Mouse (Mus musculus) heart, postnatal 4 days (tissue): ENCODE data around the gene Bola3. TPM values are rescaled to one million over a fixed set of nuclear protein-coding genes. Genes with fewer than 3 reads are reported as not detected.
"Not testable (repeated sequence)": the region's sequence is repeated elsewhere in the genome, so short reads cannot be mapped to it uniquely, and the experiment has no call there.

ENCODE experiments used
- DNase-seq: peaks from one replicate; pipeline ENCODE4 v3.0.0; 2021
- total RNA-seq, 2 experiments: library from RNA; stranded (reverse); gene quantifications; 2 replicates each; pipeline ENCODE4 v1.2.3; 2021

The Bola3 gene
- 100 to 1,000 TPM; 232 to 238 TPM for total RNA-seq

DNA sequence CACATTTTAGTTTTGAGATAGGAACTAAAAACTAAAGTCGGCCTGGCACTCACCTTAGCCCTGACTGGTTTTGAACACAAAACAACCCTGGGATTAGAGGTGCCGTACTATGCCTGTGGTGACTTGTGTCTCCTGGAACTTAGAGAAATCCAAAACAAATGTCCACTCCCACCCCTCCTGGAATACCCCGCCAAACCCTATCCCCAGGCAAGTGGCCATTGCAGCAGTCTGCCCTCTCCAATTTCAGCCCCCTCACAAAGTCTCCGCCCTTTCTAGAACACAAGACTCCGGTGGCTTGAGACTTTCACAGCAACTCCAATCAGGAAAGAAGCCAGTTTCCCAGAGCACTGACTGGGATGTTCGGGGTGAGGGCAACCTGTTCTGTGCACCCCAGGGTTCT lies at the start of gene Bola3:
Bola3 (plus strand) TSS at position 275 of the 400 bp plus-strand sequence.
- no peak for DNase-seq

DNA sequence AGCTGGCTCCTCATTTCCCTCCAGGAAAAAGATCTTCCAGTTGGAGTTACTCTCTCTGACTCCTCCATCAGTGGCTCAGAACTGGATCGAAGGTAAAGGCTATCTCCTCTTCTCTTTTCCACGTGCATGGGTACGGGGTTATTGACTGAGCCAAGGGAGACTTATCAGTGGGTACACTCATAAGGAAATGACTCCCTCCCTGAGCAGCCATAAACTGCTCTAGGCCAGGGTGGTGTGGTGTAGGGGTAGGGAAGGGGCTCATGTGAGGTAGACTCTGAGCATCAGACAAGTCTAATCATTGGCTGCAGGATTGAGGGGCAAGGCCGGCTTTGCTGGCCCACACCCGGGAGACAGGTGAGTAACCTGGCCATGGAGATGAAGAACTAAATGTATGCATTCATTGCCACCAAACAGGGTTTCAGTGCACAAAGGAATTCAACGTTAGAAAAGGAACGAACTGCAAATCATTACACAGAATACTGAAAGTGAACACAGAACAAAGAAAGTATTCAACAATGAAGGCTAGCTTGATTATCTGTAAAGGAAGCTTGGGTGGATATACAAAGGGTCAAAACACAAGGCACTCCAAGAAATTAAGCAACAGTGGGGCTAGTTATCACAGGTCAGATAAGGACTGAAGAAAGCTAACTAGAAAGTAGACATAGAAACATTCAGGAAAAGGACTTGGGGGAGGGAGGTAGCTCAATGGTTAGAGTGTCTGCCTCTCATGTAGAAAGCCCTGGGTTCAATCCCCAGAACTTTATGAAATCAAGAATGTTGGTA lies 48.3 kb upstream of the Bola3 start:
- DNase-seq: no peak

DNA sequence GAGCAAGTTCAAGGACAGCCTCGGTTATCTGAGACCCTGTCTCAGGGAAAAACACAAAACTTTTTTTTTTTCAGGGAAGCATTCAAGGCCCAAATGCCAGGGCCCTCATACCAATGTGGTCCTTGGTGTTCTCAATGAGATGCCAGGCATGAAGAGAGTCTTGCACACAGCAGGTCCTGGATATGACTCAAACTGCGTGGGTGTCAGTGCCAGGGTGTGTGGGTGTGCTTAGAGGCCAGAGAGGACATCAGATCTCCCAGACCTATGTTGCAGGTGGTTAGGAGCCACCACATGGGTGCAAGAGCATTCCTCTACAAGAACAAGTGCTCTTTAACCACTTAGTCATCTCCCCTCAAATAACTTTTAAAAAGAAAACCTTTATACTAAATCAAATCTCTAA lies 47.7 kb upstream of the Bola3 start:
- DNase-seq: no peak

DNA sequence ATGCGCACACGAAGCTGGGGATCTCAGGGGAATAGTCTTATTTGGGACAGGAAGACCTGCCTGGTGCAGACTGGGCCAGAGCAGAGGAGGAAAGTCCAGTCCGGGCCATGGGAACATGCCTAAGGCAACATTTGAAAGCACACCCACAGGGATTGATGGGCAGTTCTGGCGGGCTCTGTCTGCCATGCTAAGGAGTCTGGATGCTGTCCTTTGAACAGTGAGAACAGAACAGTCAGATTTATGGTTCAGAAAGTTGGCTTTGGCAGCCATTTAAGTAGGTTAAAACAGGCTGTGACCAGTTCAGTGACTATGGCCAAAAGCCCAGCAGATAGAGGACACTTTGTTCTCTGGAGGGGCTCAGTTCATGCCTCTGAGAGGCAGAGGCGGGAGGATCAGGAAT lies 46.7 kb upstream of the Bola3 start:
- DNase-seq: no peak

DNA sequence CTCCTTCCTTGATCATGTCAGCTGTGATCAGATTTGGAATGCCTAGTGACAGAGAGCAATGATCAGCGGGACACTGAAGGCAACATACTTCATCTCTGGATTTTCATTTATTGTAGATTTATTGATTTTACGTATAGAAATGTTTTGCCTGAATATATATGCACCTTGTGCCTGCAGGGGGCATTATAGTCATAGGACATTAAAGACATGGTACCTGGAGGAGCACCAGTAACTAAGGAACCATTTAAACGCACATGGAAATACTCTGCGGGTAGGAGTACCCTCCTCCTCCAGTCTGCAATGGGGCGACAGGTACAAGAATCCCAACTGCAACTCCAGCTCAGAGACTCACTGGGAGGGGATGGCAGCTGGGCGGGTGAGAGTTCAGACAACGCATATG lies 39.9 kb upstream of the Bola3 start:
- no peak for DNase-seq

DNA sequence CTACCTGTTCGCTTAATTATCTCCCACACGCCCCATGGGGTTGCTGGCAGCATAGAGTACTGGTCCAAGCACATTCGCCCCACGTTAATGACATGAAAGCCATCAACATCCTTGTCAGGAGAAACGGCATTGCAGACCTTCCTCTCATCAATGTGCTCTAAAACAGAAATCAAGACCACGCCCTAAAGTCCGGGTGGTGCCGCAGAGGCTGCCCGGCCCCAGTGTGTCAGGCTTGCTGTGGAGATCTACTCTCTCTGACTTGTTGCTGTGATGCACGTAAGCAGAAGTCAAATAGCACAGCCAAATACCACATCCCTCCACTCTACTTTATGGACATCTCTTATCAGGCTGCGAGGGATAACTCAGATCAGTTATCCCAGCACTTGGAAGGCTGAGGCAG lies 37.7 kb upstream of the Bola3 start:
- no peak for DNase-seq

DNA sequence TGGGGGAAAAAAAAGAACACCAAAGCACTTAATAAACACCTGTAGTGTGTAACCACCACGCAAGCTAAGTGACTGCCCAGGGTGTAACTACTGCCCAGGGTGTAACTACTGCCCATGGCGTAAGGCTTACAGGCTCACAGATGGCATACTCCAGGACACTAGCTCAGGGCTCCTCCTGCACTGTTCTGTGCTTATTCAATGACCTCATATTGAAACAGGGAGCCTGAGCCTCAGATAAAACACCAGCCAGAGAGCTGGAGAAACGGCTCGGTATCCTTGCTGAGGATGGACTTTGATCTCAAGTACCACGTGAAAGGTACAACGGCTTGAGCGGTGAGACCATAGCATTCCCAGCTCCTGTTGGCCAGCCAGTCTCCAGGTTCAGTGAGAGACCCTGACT lies 36.9 kb upstream of the Bola3 start:
- DNase-seq: no peak

DNA sequence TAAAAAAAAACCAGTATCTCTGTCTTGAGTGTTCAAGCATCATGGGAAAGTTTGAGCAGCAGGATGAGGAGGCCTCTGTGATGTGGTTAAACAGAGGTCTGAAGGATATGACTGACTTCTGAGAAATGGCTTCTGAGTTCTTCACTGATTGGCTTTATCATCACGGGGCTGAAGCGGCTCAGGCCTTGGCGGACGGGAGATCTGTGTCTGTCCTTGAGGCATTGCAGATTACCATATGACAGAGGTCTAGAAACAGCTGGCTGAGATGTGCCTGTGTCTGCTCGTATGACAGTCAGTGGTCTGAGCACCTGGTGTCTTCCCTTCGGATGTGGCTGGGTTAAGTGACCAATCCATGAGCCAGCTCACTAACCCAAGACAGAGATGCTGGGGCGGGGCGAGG lies 36.4 kb upstream of the Bola3 start:
- no peak for DNase-seq

DNA sequence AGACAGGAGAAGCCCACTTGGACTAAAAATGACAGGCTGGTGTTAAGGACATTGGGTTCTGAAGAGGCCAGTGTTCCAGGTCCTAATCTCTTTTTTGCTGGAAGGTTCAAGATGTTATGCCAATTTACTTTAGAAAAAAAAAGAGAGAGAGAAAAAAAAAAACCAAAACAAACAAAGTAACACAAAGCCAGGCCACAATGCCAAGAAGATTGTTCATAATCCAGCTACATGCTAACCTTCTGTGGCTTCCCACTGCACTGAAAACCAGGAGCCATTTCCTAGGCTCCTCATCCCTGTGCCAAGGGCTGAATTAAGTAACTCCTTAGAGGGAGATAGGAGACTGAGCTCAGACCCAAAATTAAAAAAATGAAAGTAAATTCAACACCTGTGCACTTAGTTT lies 33.7 kb upstream of the Bola3 start:
- DNase-seq: no peak

DNA sequence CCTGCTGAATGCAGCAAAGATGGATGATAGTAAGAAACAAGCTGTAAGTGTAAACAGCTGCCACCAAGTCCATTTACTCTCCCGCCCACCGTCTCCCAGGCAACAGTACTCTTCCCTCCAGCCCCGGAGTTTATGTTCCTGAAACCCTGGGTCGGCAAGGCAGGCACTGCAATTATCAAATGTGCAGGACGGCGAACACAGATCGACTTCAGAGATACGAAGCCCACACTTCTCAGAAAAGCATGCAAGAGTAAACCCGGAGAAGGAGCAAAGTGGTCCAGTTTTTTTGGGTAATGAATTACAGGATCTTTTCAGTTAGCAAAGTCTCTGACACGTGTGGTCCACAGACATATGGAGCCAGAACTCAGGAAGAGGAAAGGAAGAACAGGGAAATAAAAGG lies 32.9 kb upstream of the Bola3 start:
- no peak for DNase-seq

DNA sequence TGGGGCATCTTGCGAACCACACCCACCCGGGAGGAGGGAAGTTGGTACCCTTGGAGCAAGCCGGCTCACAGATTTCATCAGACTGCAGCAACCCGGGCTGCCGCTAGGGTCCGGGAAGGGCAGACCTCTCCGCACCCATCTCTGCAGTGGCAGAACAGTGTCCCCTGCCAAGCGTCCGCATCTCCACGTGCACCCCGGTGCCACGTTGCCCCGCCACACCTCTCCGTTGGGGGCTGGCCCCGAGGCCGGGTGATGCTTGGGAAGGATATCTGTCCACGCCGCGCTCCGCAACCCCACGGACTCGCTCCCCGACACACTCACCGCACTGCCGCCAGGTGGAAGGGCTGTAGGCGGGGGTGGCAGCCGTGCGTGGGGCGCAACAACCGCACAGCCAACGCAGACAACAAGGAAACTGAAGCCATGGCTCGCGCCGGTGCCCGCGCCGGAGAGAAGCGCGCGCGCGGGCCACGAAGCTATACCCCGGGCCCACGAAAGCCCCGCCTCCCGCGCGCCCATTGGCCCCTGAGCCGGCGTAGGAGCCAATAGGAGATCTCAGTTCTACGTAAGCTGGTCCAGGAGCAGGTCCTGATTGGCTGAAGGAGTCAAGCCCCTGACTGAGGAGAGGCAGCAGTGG lies 31.7 kb upstream of the Bola3 start:
- DNase-seq: peak; percentile 93

DNA sequence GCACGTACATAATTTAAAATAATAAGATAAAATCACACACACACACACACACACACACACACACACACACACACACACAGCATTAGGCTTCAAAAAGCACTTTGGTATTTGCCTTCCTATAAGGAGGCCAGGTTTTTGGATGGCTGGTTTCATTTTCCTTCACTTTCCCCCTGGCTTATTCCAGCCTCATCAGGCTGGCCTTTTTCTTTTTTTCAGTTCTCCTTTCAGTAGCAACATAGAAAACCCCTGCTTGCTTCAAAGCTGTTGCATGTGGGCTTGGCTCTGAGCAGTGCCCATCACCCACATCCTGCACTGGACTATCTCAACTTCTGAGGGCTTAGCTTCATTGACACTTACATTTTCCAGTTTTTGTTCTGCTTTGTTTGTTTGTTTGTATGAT lies 27.0 kb upstream of the Bola3 start:
- no peak for DNase-seq

DNA sequence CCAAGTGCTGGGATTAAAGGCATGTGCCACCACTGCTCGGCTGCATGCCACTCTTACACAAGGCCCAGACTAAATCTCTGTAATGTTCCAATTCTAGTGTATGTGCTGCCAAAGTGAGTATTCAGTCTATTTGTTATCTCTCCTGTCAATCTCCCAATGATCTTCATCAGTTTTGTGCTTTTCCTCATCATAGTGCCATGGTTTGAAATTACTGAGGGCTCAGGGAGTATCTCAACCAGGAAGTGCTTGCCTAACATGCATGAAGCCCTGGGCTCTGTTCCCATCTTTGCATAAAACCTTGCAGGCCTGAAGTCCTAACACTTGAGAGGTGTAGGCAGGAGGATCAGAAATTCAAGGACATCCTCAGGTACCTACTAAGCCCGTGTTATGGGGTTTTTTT lies 26.2 kb upstream of the Bola3 start:
- DNase-seq: no peak

DNA sequence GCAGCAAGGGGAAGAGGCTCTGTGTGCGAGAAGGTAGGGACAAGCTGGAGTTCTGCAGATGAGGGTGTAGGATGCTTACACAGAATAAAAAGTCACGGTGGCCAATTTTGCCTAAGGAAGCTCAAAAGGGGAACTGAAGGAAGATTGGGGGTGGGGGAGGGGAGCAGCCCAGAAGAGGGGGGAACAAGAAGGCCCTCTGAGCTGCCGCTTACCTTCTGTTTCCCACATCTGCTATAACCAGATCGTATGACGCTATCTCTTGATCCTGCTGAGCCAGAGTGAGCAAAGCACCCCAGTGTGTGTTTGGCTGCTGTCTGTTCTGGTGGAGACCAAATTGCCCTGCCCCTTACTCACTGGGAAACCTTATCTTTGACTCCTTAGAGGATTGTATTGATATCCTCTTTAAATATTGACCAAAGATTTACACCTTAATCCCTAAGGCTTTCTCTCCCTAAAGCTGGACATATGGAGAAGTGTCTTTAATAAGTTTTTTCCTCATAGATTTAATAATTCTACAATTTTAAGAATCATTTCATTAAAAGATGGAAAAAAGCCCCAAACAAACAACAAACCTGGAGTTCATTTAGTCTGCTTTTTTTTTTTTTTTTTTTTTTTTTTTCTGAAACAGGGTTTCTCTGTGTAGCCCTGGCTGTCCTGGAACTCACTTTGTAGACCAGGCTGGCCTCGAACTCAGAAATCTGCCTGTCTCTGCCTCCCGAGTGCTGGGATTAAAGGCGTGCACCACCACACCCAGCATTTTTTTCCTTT lies 25.1 kb upstream of the Bola3 start:
- DNase-seq: no peak

DNA sequence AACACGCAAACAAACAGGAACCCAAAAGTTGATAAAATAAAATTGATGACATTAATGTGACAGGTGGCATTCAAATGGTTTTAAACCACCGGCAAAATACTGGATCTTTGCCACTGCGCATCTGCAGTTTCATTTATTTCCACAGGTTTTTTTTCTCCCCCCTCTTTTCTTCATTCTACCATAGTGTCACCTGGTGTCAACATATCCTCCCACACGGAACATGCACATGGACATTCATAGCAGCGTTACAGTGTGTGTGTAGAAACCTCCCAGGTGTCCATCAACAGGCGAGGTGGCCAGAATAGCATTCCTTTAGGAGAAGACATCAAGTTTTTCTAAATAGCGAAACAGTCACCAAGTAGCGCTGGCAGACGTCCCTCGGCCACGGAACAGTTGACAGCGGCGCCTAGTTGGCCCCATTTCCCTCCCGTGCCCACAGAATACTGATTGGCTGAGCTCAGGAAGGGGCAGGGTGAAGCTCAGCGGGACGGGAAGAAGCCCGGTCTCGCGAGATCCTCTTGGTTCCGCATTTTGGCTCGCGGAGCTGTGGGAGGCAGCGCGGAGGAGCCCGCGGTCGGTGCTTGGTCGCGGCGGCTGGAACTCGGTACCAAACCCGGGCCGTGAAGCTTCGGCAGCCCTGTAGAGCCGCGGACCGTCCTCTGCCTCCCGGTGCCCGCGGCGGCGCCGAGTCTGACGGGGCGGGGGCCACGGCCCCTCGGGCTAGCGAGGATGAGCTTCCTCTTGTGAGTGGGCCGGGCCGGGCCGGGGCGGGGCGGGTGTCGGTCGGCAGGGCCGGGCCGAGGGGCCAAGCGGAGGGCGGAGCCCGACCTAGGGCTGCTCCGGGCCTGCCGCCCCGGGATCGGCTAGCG lies 23.2 kb upstream of the Bola3 start, which contains the start of the genes Mthfd2 and Mob1a:
Mthfd2 (minus strand) TSS at position 384 of the 869 bp plus-strand sequence.
Mob1a (plus strand) TSS at position 492 of the 869 bp plus-strand sequence.
- DNase-seq: peak; percentile 95

DNA sequence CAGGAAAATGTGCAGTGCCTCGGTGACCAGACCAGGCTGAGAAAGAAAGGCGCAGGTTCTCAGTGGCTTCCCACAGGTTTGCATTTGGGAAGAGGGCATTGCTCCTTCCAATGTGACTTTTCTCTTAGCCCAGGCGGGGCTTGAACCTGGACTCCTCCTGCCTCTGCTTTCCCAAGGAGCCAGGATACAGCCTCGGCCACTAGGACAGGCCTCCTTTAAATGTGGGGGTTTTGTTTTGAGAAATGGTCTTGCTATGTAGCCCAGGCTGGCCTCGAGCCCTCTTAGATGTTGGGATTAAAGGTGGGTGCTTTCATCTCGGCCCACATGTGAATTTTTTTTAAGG lies 22.6 kb upstream of the Bola3 start:
- DNase-seq: no peak

DNA sequence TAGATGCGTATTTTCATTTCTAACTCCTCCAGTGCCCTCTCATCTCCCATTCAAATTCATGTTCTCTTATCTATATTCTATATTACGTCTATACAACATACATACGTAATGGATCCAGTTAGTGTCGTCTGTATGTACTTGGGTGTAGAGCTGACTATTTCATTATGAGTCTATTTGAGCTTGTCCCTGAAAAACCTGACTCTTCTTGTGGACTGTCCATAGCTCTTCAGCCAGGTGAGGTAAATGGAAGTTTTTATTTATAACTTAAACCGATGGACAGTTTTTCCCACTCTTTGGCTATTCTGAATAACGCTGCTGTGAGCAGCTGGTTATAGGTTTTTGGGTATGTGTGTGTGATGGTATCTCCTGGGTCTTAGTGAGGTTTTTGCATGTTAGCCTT lies 22.2 kb upstream of the Bola3 start:
- DNase-seq: no peak

DNA sequence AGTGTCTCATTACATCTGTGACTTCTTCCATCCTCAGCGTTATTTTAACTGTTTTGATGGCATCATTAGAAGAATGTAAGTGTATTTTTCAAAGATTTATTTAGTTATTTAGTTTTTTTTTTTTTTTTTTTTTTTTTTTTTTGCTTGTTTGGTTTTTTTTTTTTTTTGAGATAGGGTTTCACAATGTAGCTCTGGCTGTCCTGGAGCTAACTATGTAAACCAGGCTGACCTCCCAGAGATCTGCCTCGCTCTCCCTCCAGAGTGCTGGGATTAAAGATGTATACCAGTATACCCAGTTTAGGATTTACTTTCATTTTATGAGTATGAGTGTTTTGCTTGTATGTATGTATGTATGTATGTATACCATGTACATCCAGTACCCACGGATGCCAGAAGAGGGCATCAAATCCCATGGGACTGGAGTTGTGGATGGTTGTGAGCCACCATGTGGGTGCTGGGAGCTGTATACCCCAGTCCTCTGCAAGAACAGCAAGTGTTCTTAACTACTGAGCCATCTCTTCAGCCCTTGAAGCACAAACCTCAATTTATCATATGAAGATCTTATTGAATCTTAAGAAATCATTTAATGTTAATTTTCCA lies 21.3 kb upstream of the Bola3 start:
- no peak for DNase-seq

DNA sequence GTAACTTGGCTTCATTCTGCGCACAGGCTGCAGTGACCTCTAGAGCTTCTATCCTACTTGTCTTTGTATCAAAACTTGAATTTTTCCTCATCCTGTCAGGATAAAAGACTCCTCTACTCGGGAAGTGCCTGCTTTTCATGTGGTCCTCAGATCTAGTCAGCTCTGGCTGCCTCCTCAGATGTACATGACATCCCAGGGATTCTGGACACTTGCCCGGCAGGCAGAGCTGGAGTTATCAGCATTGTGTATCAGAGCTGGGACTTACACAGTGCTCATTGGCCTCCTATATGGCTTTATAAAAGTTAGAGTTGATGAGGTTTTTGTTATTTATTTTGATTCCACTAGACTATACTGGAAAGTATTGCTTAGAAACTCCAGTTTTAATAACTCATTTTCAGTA lies 7.6 kb upstream of the Bola3 start:
- DNase-seq: no peak

DNA sequence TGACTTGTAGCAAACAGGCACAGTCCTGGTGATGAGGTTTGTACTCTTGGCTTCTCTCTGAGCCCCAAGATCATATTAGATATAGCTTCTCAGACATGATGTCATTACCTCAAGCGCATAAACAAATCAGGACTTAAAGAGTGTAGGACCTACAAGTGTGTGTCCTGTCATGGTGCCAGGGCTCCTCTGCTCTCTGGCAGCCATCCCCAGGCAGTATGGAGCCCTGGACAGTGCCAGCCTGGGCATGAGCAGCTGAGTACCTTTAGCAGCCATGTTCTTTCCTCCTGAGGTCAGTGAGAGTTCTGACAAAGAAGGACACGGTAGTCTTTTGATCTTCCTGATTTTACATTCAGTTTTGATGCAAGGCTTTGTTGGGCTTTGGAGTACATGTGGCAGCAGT lies 6.0 kb upstream of the Bola3 start:
- DNase-seq: no peak

DNA sequence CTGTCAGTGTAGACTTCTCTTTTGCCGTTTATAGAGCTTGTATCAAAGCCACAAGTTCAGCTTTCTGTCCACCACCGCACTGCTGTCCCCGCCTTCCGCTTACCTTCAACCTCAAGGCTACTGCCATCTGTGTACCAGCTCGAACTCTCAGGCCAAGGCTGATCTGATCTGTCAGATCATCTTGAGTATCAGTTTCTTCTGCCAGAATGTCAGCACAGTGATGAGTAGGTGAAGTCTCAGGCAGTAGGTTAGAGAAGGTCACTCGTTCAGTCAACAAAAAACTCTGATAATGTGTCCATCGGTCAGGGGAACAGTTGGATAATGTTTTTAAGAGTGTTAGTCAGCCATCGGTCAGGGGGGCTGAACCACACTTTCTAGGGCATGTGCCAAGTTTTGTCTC lies 3.7 kb upstream of the Bola3 start:
- DNase-seq: not testable (repeated sequence)

DNA sequence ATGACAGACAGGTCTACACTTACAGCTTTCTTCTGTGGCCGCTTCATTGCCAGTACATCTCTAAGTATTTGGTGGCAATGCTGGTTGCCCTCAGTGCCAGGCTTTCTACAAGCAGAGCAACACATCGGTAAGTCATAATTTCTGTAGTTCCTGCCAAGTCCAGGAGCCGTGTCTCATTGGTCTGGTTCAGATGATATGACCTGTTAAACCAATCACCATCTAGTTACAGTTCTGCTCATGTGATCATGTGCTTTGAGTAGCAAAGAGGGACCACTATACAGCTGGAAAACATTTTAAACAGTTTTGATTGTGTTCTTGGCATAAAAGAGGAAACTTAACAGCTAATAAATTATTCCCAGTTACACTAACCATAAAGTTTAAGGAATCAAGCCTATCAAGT lies 1.0 kb upstream of the Bola3 start:
- no peak for DNase-seq
